Mouse (Mus musculus) kidney, embryonic 16.5 days (tissue): ENCODE measurements around the gene Arhgap45. TPM values are rescaled to one million over a fixed set of nuclear protein-coding genes. Genes with fewer than 3 reads are reported as not detected.

Experiments used
- ATAC-seq: fragments of 200-750 bp; cut with Nextera tagmentation; 2 replicates; pipeline ENCODE4 v1.8.0; 2017; ENCODE audit warnings: moderate TSS enrichment; ENCODE audit not compliant: low FRiP score, low TSS enrichment
- H3K27ac ChIP-seq: fragments of 300-500 bp; sonication (generic); 2 replicates; pipeline ENCODE4 v1.5.1; 2014; ENCODE audit warnings: low read length
- H3K27me3 ChIP-seq: fragments of 300-500 bp; sonication (generic); 2 replicates; pipeline ENCODE4 v1.6.1; 2014; ENCODE audit warnings: low read length, control low read depth, mixed read lengths; ENCODE audit not compliant: insufficient read depth
- H3K36me3 ChIP-seq: fragments of 300-500 bp; sonication (generic); 2 replicates; pipeline ENCODE4 v1.6.1; 2014; ENCODE audit warnings: low read length, control low read depth, mixed read lengths; ENCODE audit not compliant: insufficient read depth
- H3K4me1 ChIP-seq: fragments of 300-500 bp; sonication (generic); 2 replicates; pipeline ENCODE4 v1.6.1; 2014; ENCODE audit warnings: low read length, control low read depth, mixed read lengths; ENCODE audit not compliant: insufficient read depth
- H3K4me2 ChIP-seq: fragments of 300-500 bp; sonication (generic); replicated peaks from 2 replicates; pipeline ENCODE4 v1.6.1; 2014; ENCODE audit warnings: low read depth, low read length
- H3K4me3 ChIP-seq: fragments of 300-500 bp; sonication (generic); 2 replicates; pipeline ENCODE4 v1.5.1; 2014; ENCODE audit warnings: mild to moderate bottlenecking, low read length
- H3K9ac ChIP-seq: fragments of 300-500 bp; sonication (generic); replicated peaks from 2 replicates; pipeline ENCODE4 v1.6.1; 2014; ENCODE audit warnings: low read length
- H3K9me3 ChIP-seq: fragments of 300-500 bp; sonication (generic); 2 replicates; pipeline ENCODE4 v1.6.1; 2016; ENCODE audit warnings: low read length, control low read depth
- WGBS: fragments of 180-500 bp; shearing (Covaris S2); extraction: QIAGEN DNeasy Blood & Tissue Kit; methylation state at CpG from one replicate; pipeline ENCODE4 v1.1.7; 2014; 5-methylcytosine and 5-hydroxymethylcytosine counted together
- polyA plus RNA-seq: library from polyadenylated mRNA; unstranded; fragments of >200 nt; fragmentation: Nextera tagmentation; extraction: Ambion mirVana; gene quantifications from 2 replicates; pipeline ENCODE4 v1.2.1, GENCODE M21; 2015

The Arhgap45 gene
- polyA plus RNA-seq, 1 experiment from 2014 or later, result 11.3 TPM

DNA sequence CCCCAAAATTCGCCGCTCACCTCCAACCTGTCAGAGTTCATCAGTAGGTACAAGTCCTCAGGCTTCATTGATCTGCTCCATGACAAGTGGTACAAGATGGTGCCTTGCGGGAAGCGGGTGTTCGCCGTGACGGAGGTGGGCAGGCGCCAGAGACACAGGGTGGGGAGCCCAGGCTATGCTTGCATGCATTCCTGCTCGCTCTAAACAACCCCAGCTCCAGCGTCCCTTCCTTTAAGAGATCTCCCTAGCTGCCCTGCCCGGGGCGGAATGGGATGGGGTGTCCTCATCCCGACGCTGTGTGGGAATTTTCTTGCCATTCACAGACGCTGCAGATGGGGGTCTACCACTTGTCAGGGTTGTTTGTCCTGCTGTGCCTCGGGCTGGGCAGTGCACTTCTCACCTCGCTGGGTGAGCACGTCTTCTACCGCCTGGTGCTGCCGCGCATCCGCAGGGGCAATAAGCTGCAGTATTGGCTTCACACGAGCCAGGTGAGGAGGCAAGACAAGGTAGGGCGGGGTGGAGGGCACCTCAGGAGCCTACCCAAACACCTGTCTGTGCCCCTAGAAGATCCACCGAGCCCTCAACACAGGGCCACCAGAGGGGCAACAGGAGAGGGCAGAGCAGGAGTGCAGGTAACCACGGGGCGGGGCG lies 40.3 kb upstream of the Arhgap45 start:
- Histone ChIP-seq H3K4me1 (peaks cover 10% of the 10 kb centered on the region; the same call in 1 of the 2 replicates), H3K4me2 (no peak overlapping the region), H3K36me3 (peaks cover 48% of the 10 kb centered on the region), H3K9ac (no peak overlapping the region), H3K27ac (no peak overlapping the region), H3K4me3 (no peak overlapping the region), H3K27me3 (peaks cover 13% of the 10 kb centered on the region; the same call in 1 of the 2 replicates), H3K9me3 (peaks cover 12% of the 10 kb centered on the region)
- 84% methylated on average over 27 of the region's 28 CpGs for WGBS
- ATAC-seq, result no peak

DNA sequence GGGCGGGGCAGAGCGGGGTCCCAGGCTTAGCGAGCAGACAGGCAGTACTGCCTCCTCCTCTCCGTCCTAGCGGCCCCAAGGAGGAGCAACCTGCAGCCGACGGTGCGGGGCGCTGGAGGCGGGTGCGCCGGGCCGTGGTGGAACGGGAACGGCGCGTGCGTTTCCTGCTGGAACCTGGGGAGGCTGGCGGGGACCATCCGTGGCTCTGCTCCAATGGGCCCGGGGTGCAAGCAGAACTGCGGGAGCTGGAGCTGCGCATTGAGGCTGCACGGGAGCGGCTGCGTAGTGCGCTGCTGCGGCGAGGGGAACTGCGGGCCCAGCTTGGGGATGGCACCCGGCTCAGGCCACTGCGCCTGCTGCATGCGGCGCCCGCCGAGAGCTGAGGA lies 39.7 kb upstream of the Arhgap45 start:
- WGBS, result 72% methylated on average over 25 of the region's 36 CpGs
- Histone ChIP-seq H3K36me3 (peaks cover 48% of the 10 kb centered on the region), H3K9me3 (peaks cover 12% of the 10 kb centered on the region), H3K4me3 (no peak overlapping the region), H3K9ac (no peak overlapping the region), H3K4me2 (no peak overlapping the region), H3K27ac (no peak overlapping the region), H3K27me3 (peaks cover 8% of the 10 kb centered on the region; the same call in 1 of the 2 replicates), H3K4me1 (peaks cover 12% of the 10 kb centered on the region)
- no peak for ATAC-seq

DNA sequence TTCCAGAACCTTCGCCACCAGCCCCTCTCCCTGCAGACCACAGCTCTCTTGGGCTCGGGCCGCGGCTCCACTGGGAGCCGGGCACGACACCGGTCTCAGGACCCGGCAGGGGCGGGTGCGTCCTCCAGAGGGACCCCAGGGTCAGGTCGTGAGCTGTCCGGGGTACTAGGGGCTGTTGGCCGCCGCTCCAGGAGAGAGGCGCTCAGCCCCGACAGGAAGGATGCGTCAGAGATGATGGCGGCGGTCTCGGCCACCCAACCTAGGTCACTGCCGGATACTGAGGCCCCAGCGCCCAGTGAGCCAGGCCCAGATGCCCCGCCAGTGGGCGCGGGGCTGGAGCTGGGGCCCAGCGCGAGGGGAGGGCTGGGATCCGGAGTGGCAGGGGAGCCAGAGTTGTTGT lies 39.1 kb upstream of the Arhgap45 start:
- WGBS, result 81% methylated on average over 25 of the region's 28 CpGs
- peaks cover 12% of the 10 kb centered on the region for H3K9me3 ChIP-seq
- H3K4me2 ChIP-seq, result no peak overlapping the region
- peaks cover 14% of the 10 kb centered on the region for H3K4me1 ChIP-seq
- H3K4me3 ChIP-seq, result no peak overlapping the region
- H3K36me3 ChIP-seq, result peaks cover 48% of the 10 kb centered on the region
- H3K27ac ChIP-seq, result no peak overlapping the region
- ATAC-seq, result no peak
- 0 out of 2 replicates have a peak, but pooled peaks cover 4% of the 10 kb centered on the region for H3K27me3 ChIP-seq
- no peak overlapping the region for H3K9ac ChIP-seq

DNA sequence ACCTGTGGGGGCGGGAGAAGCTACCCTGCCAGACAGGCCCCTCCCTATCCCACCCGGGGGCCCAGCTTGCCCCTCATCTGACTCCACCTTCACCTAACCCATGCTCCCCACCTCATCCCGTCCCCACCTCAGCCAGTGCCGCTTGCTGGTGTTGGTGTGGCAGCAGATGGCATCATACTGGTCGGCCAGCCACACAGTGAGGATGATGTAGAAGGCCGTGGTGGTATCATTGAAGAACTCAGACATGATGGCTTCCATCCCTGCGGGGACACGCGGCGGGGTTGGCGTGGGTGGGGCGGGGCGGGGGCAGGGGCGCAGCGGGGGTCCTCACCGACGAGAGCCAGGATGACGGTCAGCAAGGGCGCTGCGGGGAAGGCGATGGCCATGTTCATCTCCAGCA lies 38.4 kb upstream of the Arhgap45 start:
- peaks cover 16% of the 10 kb centered on the region for H3K4me1 ChIP-seq
- H3K4me2 ChIP-seq, result no peak overlapping the region
- H3K4me3 ChIP-seq, result no peak overlapping the region
- no peaks in the 10 kb centered on the region for H3K27me3 ChIP-seq
- H3K27ac ChIP-seq, result no peak overlapping the region
- peaks cover 12% of the 10 kb centered on the region for H3K9me3 ChIP-seq
- no peak overlapping the region for H3K9ac ChIP-seq
- WGBS, result 93% methylated on average over 21 of the region's 21 CpGs
- H3K36me3 ChIP-seq, result peaks cover 48% of the 10 kb centered on the region
- ATAC-seq, result no peak

DNA sequence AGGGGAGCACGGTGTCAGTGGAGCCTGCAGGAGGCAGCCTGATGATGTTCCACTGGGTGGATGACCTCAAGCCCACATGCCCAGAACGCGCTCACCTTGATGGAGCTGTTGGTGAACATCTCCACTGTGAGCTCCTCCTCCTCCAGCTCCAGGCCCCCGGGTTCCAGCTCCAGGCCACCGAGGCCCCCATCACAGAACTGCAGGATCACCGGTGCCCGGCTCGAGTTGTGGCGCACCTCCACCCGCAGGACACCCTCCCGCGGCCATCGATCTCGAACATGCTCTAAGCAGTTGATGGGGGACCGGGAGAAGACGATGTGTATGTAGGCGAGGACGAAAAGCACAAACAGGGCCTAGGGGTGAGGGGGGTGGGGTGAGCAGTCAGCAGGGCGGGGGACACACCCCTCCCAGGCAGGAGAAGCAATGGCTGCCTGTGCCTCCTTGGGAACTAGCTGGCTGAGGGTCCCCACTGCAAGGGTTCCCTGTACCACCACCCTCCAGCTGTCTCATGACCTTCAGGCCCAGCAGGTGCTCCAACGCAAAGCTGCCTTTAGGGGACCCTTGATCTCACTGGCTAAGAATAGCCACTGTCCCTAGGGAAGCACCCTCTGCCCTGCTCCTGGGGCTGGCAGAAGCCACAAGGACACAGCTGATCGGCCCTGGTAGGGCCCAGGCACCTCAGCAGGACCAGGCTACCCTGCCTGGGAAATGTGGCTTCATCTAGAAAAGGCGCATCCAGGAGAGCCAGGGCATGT lies 36.9 kb upstream of the Arhgap45 start:
- Histone ChIP-seq H3K27ac (no peak overlapping the region), H3K4me3 (no peak overlapping the region), H3K27me3 (no peaks in the 10 kb centered on the region), H3K9ac (no peak overlapping the region), H3K4me1 (peaks cover 21% of the 10 kb centered on the region), H3K36me3 (peaks cover 45% of the 10 kb centered on the region), H3K9me3 (peaks cover 12% of the 10 kb centered on the region), H3K4me2 (no peak overlapping the region)
- ATAC-seq, result no peak
- 94% methylated on average over 22 of the region's 22 CpGs for WGBS

DNA sequence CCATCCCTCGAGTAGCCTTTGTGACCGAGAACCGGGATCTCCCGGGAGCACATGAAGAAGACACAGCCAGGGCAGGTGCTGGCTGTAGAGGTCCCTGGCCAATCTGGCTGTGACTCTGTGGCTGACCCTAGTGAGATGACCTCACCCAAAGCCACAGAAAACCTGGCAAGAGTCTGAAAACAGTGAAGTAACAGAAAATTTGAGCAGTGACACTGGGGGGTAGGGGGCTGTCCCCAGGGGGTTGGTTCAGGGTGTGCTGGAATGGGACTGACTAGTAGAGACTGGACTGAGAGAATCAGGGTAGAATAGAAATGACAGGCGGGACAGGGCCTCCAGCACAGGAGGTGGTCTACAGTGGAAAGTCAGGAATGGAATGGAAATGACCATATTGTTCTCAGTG lies 33.2 kb upstream of the Arhgap45 start:
- H3K36me3 ChIP-seq, result peaks cover 13% of the 10 kb centered on the region
- 72% methylated on average over 5 of the region's 5 CpGs for WGBS
- H3K27ac ChIP-seq, result peak overlapping the region; percentile 96; the same call in 1 of the 2 replicates
- no peaks in the 10 kb centered on the region for H3K9me3 ChIP-seq
- H3K4me3 ChIP-seq, result peak overlapping the region; percentile 81
- peaks cover 45% of the 10 kb centered on the region for H3K4me1 ChIP-seq
- ATAC-seq, result no peak
- peak overlapping the region; percentile 89 for H3K9ac ChIP-seq
- H3K4me2 ChIP-seq, result peak overlapping the region; percentile 95
- H3K27me3 ChIP-seq, result no peaks in the 10 kb centered on the region

DNA sequence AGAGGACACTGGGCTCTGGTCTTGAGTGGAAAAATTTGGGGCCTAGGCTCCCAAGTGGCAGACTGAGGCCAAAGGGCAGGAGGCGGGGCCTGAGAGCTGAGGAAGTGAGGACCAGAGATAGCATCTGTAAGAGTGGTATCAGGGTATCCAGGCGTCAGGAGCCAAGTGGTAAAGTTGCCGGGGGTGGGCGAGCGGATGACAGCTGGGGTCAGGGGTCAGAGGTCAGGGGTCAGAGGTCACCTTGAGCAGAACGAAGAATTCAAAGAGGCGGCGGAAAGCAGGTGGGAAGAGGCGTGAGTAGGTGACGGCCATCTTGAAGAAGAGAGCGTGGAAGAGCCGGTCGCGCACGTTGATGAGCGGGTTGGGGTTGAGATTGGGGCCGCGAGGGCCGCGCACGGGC lies 32.8 kb upstream of the Arhgap45 start:
- Histone ChIP-seq H3K36me3 (peaks cover 8% of the 10 kb centered on the region), H3K4me3 (peak overlapping the region; percentile 81), H3K9ac (peak overlapping the region; percentile 89), H3K27ac (peak overlapping the region; percentile 96), H3K4me1 (peaks cover 46% of the 10 kb centered on the region), H3K4me2 (peak overlapping the region; percentile 95), H3K27me3 (no peaks in the 10 kb centered on the region), H3K9me3 (no peaks in the 10 kb centered on the region)
- under 1% methylated on average over 20 of the region's 21 CpGs for WGBS
- no peak for ATAC-seq

DNA sequence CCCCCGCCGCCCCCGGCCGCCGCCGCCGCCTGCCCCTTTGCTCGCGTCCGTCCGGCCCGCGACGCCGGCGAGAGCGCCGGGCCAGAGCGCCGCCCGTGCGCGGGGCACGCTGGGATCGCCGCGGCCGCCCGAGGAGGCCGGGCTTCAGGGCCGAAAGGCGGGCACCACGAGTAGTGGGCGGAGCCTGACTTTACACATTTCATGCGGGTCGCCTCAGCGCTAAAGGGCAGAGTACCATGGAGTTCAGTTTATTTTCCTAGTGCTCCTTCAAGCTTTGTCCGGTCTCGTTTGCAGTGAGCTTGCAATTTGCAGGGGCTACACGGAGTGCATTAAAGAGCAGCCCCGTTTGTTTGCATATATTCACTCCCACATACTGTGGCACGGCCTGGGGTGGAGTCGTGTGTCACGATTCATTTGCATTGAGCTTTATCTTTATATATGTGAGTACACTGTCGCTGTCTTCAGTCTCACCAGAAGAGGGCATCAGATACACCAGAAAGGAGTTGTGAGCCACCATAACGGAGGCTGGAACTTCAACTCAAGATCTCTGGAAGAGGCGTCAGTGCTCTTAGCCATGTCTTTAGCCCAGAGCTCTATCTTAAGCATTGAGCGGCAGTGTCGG lies 32.1 kb upstream of the Arhgap45 start, which contains the start of gene Tmem259:
TSS of gene Tmem259 (minus strand) at position 136 of the 622 bp plus-strand sequence.
- 0% methylated on average over 46 of the region's 49 CpGs for WGBS
- no peaks in the 10 kb centered on the region for H3K27me3 ChIP-seq

DNA sequence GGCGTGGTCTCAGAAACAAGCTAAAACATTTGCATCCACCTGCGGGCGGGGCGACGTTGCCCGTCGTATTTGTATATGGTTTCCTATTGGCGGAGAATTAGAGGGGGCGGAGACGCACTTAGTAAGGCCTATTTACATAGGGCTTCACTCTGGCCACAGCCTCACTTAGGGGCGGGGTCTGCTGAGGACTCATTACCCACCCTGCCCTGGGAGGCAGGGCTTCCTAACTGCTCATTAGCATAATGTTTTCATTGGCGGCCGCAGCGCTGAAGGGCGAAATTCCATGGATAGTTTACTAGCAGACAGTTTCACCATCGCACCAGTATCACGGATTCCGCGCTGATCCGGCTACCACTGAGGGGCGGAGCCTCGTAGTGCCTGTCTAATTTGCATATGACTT lies 31.6 kb upstream of the Arhgap45 start:
- peak; percentile 93 for ATAC-seq
- peaks cover 58% of the 10 kb centered on the region for H3K4me1 ChIP-seq

More for the DNA sequence above, 32.1 kb upstream of the Arhgap45 start, which contains the start of gene Tmem259:
- H3K9me3 ChIP-seq, result no peaks in the 10 kb centered on the region
- peaks cover 52% of the 10 kb centered on the region for H3K4me1 ChIP-seq
- H3K27ac ChIP-seq, result peak within 1 kb of the TSS; percentile 96
- H3K4me2 ChIP-seq, result peak within 1 kb of the TSS; percentile 95
- peak within 1 kb of the TSS; percentile 81 for H3K4me3 ChIP-seq
- peak; percentile 80 for ATAC-seq
- peaks cover 2% of the 10 kb centered on the region; the same call in 1 of the 2 replicates for H3K36me3 ChIP-seq
- peak within 1 kb of the TSS; percentile 89 for H3K9ac ChIP-seq

More for the DNA sequence above, 31.6 kb upstream of the Arhgap45 start:
- Histone ChIP-seq H3K27me3 (no peaks in the 10 kb centered on the region), H3K27ac (peak overlapping the region; percentile 96), H3K9ac (peak overlapping the region; percentile 89), H3K36me3 (no peaks in the 10 kb centered on the region), H3K9me3 (no peaks in the 10 kb centered on the region), H3K4me3 (peak overlapping the region; percentile 81), H3K4me2 (peak overlapping the region; percentile 95)
- WGBS, result 0% methylated on average over 22 of the region's 22 CpGs
